Mouse (Mus musculus): ENCODE data around the gene Lurap1l.

Lurap1l gene

GRCm38 (mm10) chr4:80910481-80910870 is at the start of gene Lurap1l:
Gene Lurap1l, plus strand, starts transcription at chr4:80910646.
- peak; percentile 89 for DNase-seq (ENCODE audit: low read depth, low spot score)

DNA sequence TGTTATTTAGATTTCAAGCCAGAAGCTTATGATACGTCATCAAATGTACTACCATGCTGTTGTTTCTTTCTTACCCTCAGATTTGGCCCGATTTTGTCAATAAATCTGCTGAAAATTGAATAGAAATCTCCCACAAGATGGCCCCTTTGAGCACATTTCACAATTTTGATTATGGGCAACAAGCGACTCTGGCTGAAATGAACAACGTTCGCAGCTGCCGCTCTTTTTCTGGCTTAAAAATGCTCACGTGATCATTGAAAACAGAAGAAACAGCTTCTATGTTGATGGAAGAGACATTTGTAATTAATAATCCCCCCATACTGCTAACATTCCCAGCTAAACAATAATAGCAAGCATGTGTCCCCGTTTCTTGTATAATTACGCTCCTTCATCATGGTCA is 47.5 kb upstream of the Lurap1l start:
- DNase-seq (ENCODE audit: low read depth, low spot score), result no peak

DNA sequence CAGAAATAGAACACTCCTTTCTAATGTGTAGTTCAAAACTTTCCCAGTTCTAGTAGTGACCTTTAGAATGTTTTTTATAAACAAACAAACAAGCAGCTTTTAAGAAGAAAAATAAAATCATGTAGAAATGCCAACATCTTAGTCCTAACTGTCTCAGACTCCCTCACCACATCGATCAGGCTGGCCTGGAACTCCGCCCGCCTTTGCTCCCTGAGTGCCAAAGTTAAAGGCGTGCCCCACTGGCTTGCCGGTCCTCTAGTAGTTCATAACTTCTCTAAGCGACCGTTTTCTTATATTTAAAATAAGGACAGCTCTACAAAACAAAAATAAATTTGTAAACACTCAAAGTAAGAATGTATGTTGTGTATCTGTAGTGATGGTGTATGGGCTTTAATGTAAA is 46.5 kb upstream of the Lurap1l start:
- DNase-seq (ENCODE audit: low read depth, low spot score), result no peak

GRCm38 (mm10) chr4:80864511-80864922 is 45.9 kb upstream of the Lurap1l start:
- DNase-seq (ENCODE audit: low read depth, low spot score), result peak; percentile 86

- DNase-seq (ENCODE audit: low read depth, low spot score), result peak; percentile 74
Observed at GRCm38 (mm10) chr4:80866065-80866464, 44.4 kb upstream of the Lurap1l start.

DNA sequence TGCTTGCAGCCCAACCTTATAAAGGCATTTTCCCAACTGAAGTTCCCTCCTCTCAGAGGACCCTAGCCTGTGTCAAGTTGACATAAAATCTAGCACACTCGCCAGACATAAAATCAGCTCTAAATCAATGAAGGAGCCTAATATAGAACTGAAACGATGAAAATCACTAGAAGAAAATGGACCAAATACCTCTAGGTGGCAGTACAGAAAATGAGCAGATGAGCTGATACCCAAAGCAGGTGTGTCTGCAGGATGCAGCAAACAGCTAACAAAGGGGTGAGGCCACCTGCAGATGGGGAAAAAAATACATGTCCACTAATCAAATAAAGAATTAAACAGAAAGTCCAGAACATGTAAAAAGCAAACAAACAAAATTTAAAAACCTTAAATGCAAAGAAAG is 40.8 kb upstream of the Lurap1l start:
- peak; percentile 25 for DNase-seq (ENCODE audit: low read depth, low spot score)

DNA sequence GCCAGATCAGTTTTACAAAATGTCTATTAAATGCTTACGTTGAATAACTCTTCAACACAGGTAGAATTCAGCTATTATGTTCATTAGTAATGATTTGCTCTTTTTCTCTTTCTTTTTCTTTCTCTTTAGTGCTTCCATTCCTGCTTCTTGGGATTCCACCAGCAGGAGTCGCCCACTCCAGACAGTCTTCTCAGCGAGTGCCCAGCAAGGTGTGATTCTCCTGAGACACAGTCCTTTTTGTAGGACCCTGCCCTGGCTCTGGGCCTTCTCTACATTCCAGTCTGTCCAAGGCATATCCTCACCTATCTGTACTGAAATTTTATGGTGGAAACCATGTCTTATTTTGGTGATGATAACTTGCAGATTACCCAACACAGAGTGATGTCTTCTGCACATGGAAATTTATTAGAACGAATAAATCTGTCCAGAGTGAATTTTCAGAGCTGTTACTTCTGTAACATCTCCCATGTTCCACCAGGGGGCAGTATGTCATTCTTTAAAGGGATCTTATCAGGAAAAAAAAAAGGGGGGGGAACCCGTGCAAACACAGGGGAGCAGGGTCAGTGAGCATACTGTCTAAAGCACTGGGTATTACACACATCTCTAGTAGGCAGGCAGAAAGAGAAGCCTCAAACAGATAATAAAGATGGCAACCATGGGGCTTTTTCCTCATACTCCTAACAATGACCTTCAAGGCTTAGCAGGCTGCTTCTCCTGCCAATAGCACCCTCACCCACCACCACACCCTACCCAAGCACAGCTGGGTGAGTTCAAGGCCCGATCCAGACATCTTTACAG is 37.4 kb upstream of the Lurap1l start:
- DNase-seq (ENCODE audit: low read depth, low spot score), result peak; percentile 53

DNA sequence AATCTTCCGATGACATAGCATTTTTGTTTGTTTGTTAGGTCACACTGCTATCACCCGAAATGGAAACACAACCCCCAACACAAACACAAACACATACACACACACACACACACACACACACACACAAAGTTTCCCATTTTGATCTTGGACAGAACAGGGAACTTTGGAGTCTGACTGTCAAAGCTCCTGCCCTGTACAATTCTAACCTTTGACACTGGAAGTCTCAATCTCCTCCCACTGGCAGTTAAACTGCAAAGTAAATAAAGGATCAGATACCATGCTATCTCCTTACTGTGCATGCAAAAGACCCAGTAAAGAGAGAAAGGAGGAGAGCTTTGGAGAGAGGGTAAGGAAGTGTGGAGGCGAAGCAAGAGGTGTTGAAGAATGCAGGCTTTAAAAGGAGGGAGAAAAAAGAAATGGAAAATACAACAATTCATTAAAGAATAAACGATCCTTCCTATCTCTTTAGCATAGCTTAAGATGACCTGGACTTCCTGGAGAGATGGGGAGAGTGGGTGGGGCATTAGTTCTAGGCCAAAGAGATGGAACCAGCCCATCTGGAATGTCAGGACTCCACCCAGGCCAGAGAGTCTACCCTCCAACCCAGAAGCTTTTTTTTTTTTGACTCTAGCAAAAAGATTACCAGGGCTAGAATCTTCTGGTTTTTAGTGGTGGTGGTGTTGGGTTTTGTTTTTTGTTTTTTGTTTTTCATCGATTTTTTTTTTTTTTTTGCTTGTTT is 36.2 kb upstream of the Lurap1l start:
- no peak for DNase-seq (ENCODE audit: low read depth, low spot score)

DNA sequence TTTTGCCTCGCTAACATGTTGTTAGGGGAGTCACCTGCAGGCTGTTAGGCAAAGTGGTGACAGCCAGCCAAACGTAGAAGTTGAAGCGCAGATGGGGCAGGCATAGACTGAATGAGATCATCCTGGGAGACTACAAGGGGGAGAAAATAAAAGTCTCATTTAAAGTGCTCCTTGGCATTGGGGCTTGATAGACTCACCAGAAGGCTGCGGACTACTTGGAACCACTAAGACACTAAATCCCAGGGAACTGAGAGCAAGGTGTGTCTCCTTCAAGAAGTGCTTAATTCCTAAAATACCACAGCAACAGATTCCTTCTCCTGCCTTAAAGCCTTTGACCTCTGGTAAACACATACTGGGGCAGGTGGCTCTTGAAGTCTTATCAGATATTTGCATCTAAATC is 35.4 kb upstream of the Lurap1l start:
- no peak for DNase-seq (ENCODE audit: low read depth, low spot score)

DNA sequence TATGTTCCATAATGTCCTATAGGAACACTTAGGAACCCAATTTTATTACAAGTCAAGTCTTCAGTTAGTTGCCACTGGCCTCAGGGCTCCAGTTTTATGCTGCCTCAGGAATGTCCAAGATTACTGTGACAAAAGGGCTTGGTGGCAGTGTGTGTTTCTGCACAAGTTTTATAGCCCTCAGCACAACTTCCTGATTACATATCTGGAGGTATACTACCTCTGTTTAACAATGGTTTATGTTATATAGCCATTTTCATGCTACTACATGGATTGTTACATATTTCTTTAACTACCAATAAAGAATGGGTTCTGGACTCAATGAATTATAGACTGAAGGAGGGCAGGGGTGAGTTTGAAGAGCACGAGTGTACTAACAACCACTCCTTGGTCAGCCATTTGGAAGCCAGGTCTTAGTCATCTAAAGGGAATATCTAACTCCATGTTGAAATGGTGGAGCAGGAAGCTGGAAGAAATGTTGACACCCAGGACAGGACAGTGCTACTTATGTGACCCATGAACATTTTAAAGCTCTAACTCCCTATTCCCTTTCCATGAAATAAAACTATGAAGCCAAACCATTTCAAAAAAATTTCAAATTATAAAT is 28.3 kb upstream of the Lurap1l start:
- DNase-seq (ENCODE audit: low read depth, low spot score), result no peak

- DNase-seq (ENCODE audit: low read depth, low spot score), result peak; percentile 48
Observed at GRCm38 (mm10) chr4:80886631-80887030, 23.8 kb upstream of the Lurap1l start.

GRCm38 (mm10) chr4:80891004-80891403 is 19.4 kb upstream of the Lurap1l start:
- DNase-seq (ENCODE audit: low read depth, low spot score), result no peak

- no peak for DNase-seq (ENCODE audit: low read depth, low spot score)
Observed at GRCm38 (mm10) chr4:80895278-80895894, 15.1 kb upstream of the Lurap1l start.

GRCm38 (mm10) chr4:80906726-80907125 is 3.7 kb upstream of the Lurap1l start:
- no peak for DNase-seq (ENCODE audit: low read depth, low spot score)

GRCm38 (mm10) chr4:80907973-80908372 is 2.5 kb upstream of the Lurap1l start:
- DNase-seq (ENCODE audit: low read depth, low spot score), result no peak

GRCm38 (mm10) chr4:80908902-80909301 is 1.5 kb upstream of the Lurap1l start:
- no peak for DNase-seq (ENCODE audit: low read depth, low spot score)

DNA sequence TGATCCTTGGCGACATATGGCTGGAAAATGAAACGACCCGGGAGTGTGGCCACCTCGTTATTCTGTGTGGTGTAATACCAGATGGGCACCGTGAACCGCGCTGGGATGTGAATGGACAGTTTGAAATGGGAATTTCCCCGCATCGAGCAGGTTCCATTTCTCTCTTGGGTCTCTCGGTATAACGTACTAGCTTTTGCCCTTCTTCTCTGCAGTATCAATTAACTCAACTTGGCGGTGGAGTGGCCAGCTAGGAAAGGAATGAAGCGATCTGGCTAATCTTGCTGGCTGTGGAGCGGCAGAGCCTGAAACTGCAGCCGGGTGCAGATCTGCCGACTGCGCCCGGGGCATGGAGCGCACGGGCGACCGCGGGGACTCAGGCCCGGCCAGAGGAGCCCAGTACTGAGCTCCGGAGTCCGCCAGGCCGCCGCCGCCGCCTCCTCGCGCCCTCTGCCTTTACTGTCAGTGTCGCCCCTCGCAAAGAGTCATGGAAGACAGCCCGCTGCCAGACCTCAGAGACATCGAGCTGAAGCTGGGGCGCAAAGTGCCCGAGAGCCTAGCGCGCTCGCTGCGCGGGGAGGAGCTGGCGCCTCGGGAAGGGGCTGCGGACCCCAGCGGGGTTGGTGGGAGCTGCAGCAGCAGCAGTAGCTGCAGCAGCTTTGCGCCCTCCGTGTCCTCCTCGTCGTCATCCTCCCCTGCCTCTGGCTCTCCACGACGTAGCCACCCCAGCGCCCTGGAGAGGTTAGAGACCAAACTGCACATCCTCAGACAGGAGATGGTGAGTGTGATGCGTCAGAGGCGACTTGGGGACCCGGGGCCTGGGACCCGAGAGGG is 640 bp downstream of the Lurap1l start:
- peak; percentile 67 for DNase-seq (ENCODE audit: low read depth, low spot score)

DNA sequence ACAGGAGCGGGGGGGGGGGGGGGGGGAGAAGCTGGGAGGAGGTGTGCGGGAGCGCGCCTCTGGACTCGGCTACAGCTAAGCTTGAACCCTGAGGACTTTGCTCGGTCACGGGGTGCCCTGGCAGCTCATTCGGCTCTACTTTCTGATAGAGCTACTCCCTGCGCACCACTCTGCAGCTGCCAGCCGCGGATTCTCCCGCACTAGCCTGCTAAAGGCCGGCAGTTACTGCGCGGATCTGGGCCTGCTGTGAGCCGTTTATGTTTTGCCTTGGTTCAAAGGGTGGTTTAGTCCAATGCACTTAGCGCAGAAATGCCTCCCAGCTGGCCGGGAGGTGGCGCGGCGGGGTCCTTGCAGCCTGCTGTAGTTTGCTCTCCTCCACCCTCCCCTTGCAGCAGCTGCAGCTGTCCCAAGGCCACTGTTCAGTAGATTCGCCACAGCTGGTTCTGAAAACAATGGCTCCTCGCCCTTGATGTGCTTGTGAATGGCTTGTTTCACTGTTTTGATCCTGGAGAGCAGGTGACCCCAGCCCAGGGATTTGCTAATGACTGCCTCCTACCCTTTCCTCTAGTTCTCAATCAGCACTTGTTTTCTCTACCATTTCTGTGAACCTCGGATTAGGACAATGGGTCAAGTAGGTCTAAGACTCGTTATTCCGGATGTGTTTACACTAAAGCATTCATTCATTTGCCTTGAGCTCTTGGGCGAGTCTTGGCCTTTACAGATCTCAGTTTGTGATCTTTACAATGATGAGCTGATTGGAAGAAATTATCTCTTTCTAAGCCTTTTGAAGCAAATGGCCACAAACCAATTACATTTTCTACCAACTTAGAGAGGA is 1.5 kb downstream of the Lurap1l start:
- peak; percentile 92 for DNase-seq (ENCODE audit: low read depth, low spot score)

GRCm38 (mm10) chr4:80915211-80915610 is 4.8 kb downstream of the Lurap1l start:
- no peak for DNase-seq (ENCODE audit: low read depth, low spot score)

DNA sequence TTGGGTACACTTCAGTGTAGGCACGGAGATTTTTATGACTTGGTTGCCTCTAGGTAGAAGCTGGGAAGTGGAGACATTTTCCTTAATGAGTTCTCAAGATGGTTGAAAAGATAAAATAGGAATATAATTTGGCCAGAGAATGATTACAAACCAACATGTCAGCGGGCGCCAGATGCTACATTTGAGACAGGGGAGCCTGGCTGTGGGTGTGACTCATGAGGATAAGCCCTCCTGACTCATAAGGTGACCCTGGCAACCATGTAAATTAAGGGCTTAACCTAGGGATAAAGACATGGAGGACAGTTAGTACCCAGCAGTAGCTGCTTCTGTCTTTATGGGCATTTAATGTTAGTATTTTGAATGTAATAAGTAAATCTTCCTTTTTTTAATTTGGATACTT is 6.2 kb downstream of the Lurap1l start:
- DNase-seq (ENCODE audit: low read depth, low spot score), result no peak
